Mouse (Mus musculus): ENCODE measurements around the gene Fam71f2.

Fam71f2 gene

DNA sequence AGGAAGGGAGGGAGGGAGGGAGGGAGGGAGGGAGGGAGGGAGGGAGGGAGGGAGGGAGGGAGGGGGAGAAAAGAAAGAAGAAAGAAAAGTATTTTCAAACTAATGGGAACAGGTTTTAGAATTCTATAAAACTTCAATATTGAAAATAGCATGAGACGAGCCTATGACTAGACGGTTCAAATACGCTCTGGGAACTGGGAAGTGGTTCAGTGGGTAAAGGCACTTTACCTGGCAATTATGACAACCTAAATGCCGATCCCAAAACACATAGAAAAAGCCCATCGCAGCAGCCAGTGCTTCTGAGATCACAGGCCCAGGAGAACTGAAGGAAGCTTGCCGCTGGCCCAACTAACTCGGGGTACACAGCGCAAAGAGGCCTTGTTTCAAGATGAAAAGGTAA lies at the start of gene Fam71f2:
TSS of gene Fam71f2 (plus strand) at position 301 of the 400 bp plus-strand sequence.
- no peak for DNase-seq (ENCODE audit: extremely low spot score, low read depth, low spot score)

GRCm38 (mm10) chr6:29230386-29230785 lies 49.0 kb upstream of the Fam71f2 start:
- DNase-seq (ENCODE audit: extremely low spot score, low read depth, low spot score) = no peak

DNA sequence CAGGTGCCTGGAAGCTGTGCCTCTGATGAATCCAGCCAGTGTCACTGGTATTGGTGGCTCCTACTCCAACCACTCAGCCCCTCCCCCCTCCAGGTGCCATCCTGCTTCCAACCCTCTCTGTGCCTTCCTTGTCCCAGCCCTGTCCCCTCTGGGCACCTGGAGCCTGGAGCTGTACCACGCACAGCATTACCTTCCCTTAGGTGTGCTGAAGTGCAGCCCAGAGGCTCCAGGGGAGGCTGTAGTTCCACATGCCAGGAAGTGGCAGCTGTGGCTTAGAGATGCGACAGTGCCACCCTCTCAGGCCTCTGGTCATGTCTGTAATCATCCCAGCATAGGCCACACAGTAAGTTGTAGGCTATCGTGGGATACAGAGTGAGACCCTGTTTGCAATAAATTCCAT lies 47.6 kb upstream of the Fam71f2 start:
- no peak for DNase-seq (ENCODE audit: extremely low spot score, low read depth, low spot score)

- DNase-seq (ENCODE audit: extremely low spot score, low read depth, low spot score) = no peak
Measured at GRCm38 (mm10) chr6:29232321-29232720, 47.1 kb upstream of the Fam71f2 start.

DNA sequence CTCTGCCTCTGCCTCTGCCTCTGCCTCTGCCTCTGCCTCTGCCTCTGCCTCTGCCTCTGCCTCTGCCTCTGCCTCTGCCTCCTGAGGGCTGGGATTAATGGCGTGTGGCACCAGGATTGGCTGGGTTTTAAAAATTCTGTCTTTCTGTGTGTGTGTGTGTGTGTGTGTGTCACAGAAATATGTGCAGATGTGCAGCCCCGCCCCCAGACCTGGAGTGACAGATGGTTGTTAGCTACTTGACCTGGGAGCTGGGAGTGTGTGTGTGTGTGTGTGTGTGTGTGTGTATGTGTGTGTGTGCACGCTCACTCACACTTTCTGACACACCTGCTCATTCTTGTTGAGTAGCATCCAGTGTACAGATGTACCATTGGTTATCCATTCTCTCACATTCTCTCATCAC lies 45.7 kb upstream of the Fam71f2 start:
- DNase-seq (ENCODE audit: extremely low spot score, low read depth, low spot score) = no peak

- no peak for DNase-seq (ENCODE audit: extremely low spot score, low read depth, low spot score)
Measured at GRCm38 (mm10) chr6:29234272-29234671, 45.1 kb upstream of the Fam71f2 start.

DNA sequence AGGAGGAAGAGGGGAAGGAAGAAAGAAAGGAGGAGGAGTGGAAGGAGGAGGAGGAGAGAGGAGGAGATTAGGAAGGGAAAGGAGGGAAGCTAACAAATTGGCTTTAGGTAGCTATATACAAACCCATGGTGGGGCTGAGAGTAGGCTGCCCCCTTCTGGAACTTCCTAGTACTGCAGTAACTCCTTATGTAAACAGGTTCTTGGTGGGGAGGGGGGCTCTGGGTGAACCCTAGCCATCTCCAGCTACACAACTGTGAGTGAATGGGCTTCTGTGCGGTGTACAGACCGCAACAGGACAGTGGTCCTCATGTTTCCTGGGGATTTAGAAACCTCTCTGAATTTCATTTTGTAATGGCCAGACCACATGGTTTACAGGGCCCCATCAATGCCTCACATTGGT lies 38.6 kb upstream of the Fam71f2 start:
- DNase-seq (ENCODE audit: extremely low spot score, low read depth, low spot score) = peak; percentile 37

DNA sequence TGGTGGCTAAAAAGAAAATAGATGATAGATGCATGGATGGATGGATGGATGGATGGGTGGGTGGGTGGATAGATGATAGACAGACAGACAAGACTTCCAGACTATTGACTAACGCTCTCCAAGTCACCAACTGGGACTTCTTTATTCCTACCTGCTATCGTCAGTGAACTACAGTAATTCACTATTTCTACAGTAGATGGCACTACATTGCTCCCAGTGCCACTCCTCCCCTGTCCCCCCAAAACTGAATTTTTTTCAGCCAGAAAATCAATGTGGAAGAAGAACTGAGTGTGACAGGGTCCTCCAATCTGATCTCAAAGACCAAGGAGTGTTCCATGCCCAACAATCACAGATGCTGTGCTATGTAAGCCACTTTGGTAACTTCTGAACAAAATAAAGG lies 37.7 kb upstream of the Fam71f2 start:
- DNase-seq (ENCODE audit: extremely low spot score, low read depth, low spot score) = no peak

DNA sequence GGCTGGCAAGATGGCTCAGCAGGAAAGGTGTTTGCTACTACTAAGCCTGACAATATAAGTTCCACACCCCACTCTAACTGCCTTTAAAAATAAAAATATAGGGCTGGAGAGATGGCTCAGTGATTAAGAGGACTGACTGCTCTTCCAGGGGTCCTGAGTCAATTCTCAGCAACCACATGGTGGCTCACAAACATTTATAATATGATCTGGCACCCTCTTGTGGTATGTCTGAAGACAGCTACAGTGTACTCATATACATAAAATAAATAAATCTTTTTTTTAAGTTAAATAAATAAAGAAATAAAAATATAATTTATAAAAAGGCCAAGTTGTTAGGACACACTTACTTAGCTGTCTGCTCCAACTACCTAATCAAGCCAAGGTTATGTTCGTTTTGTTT lies 37.1 kb upstream of the Fam71f2 start:
- no peak for DNase-seq (ENCODE audit: extremely low spot score, low read depth, low spot score)

GRCm38 (mm10) chr6:29245272-29246120 lies 33.9 kb upstream of the Fam71f2 start:
- DNase-seq (ENCODE audit: extremely low spot score, low read depth, low spot score) = no peak

DNA sequence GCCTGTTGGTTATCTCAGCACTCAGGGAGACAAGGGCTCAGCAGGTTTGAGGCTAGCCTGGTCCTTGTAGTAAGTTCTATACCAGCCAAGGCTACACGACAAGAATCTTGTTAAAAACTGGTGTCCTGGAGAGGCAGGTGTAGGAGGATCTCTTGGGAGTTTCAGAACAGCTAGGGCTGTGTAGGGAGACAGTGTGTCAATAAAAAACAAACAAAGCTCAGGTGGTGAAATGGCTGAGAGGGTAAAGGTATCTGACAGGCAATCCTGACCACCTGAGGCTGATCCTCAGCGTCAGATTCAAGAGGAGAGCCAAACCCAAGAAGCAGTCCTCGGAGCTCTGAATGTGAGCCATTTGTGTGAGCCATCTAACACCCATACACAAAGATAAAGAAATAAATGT lies 33.2 kb upstream of the Fam71f2 start:
- DNase-seq (ENCODE audit: extremely low spot score, low read depth, low spot score) = no peak

GRCm38 (mm10) chr6:29246585-29246984 lies 32.8 kb upstream of the Fam71f2 start:
- DNase-seq (ENCODE audit: extremely low spot score, low read depth, low spot score) = no peak

GRCm38 (mm10) chr6:29247072-29247471 lies 32.3 kb upstream of the Fam71f2 start:
- no peak for DNase-seq (ENCODE audit: extremely low spot score, low read depth, low spot score)

GRCm38 (mm10) chr6:29259418-29259817 lies 20.0 kb upstream of the Fam71f2 start:
- DNase-seq (ENCODE audit: extremely low spot score, low read depth, low spot score) = no peak

GRCm38 (mm10) chr6:29261831-29262230 lies 17.6 kb upstream of the Fam71f2 start:
- DNase-seq (ENCODE audit: extremely low spot score, low read depth, low spot score) = no peak

GRCm38 (mm10) chr6:29263650-29264455 lies 15.5 kb upstream of the Fam71f2 start:
- DNase-seq (ENCODE audit: extremely low spot score, low read depth, low spot score) = no peak

- no peak for DNase-seq (ENCODE audit: extremely low spot score, low read depth, low spot score)
Measured at GRCm38 (mm10) chr6:29264456-29264781, 15.0 kb upstream of the Fam71f2 start.

- no peak for DNase-seq (ENCODE audit: extremely low spot score, low read depth, low spot score)
Measured at GRCm38 (mm10) chr6:29266936-29267335, 12.5 kb upstream of the Fam71f2 start.

DNA sequence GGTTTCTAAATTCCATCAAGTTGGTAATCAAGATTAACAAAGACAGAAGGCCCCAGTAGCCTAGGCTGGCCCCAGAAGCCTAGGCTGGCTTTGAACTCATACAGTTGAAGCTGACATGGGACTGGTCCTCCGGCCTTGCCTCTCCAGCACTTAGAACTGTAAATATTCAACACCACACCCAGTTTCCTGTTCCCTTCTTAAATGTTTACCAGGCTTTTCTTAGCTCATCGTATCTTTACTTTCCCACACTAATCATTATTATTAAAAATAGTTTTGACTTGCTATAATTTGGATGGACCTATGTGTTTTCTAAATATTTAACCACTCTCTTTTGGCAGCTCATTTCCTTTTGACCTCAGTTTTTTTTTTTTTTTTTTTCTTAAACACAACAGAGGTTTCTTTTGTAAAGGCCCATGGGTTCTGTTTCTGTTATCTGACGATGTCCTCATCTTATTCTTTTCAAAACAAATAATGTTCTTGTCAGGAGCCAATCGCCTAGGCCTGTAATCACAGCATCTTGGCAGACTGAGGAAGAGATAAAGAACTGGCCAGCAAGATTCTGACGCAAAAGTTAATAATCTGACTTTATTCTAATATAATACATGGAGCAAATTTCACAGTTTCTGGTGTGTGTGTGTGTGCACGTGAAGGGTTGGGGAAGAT lies 10.3 kb upstream of the Fam71f2 start:
- no peak for DNase-seq (ENCODE audit: extremely low spot score, low read depth, low spot score)

DNA sequence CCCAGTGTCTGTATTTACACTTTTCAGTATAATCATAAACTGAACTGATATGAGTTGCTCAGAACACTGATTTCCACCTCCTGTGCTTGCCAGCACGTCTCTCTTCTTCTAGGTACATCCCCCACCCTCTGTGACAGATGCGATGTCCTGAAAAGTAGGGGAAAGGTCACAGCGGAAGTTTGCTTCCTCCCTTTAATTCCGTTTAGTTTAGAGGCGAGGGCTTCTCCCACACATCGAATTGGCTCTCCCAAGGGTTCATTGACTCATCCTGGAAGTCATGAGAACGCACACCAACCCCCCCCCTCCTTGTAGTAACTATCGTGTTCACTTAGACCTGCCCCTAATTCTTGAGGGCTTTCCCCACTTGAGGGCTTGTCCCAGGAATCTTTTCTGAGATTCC lies 8.4 kb upstream of the Fam71f2 start:
- no peak for DNase-seq (ENCODE audit: extremely low spot score, low read depth, low spot score)

DNA sequence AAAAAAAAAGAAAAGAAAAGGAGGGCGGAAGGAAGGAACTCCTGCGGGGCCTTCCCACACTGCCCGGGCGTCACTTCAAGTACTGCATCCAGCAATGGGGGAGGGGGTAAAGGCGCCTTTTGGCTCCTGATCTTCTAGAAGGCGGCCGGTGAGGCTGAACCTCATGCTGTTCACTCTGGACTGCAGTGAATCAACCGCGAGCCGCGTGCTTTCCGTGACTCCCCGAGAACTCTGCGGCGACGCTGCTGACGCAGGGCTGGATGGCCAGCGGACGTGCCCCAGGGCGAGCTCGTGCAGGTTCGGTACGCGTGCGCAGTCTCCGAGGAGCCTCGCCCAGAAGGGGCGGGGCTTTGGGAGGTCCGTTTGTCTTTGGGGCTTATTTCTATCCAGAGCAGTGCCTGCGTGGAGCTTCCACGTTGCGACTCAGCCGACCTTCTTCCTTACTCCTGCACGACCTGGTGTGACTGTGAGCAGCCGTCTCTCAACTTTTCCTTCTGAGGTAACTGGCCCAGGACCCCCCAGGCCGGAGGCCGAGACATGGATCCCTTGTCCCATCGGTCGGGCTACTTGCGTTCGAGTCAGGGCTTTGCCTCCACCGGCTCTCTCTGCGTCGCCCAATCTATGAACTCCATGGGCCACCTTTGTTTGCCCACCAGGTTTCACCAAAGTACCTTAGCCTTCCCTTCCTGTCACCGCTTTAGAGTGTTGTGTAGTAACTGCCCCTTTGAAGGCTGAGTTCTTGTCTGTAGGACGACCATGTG lies 6.9 kb upstream of the Fam71f2 start, which contains the start of gene Hilpda:
TSS of gene Hilpda (plus strand) at position 177 of the 761 bp plus-strand sequence.
- peak; percentile 86 for DNase-seq (ENCODE audit: extremely low spot score, low read depth, low spot score)

All from hindlimb bud, embryonic 11.5 days (tissue).